Mouse (Mus musculus): ENCODE results near the gene a.

- TF ChIP-seq EP300 (optimal IDR thresholded peaks at IDR 0.05), result no peak
- TF ChIP-seq CTCF (IDR thresholded peaks at IDR 0.05; ENCODE audit: low read depth), result no peak
Measured at GRCm38 (mm10) chr2:155093418-155093817, 302.2 kb downstream of the a start.
